In genomic region chrX:134238266-134238665, GRCm38 (mm10) we compare ENCODE assay signal across 27 mouse cellular contexts. TPM values are rescaled to one million over a fixed set of nuclear protein-coding genes. Genes with fewer than 3 reads are reported as not detected.
"Had no signal": no experiment of that assay in that cellular context is flagged by ENCODE, and none has a peak within 500 bp of the region (broad histone marks: within the 10 kb centered on the region; RNA-seq: fewer than 3 reads in every experiment).

No protein-coding gene starts in this region.

- H3K4me3 ChIP-seq: layer of hippocampus, adult 2 months; liver, embryonic 12.5 days; liver, embryonic 15.5 days; lung, embryonic 15.5 days had no signal

- DNase-seq: kidney, adult 18-20 months; kidney, adult 9 months; kidney, postnatal 25 days; layer of hippocampus, adult 9-11 months; lung, adult 18-20 months; lung, postnatal 10 days; lung, postnatal 36 days; midbrain, embryonic 14.5 days had no signal

- ATAC-seq: intestine, embryonic 16.5 days; liver, embryonic 12.5 days had no signal

- H3K27ac ChIP-seq: layer of hippocampus, adult 2 months; liver, embryonic 12.5 days; liver, embryonic 15.5 days; lung, embryonic 15.5 days; stomach, postnatal 0 days had no signal

RNA-seq across cellular contexts. Expression of gene Nox1, which starts 16.5 kb away (rescaled TPM):
- total RNA-seq: layer of hippocampus, postnatal 25 days; left cerebral cortex, adult 18-20 months; megakaryocyte-erythroid progenitor cell, adult 5-6 weeks had no signal
- polyA plus RNA-seq: liver, embryonic 15.5 days; midbrain, embryonic 11.5 days; neural tube, embryonic 11.5 days had no signal

RNA-seq across cellular contexts. Expression of gene Arl13a, which starts 51.0 kb away (rescaled TPM):
- total RNA-seq: layer of hippocampus, adult 2 months; layer of hippocampus, postnatal 25 days; left cerebral cortex, adult 18-20 months; left cerebral cortex, postnatal 25 days; megakaryocyte-erythroid progenitor cell, adult 5-6 weeks; midbrain, postnatal 0 days had no signal
- polyA plus RNA-seq: intestine, embryonic 16.5 days; large intestine, adult 2 months; limb, embryonic 11.5 days; limb, embryonic 14.5 days; liver, embryonic 12.5 days; liver, embryonic 15.5 days; midbrain, embryonic 11.5 days; midbrain, embryonic 14.5 days; midbrain, postnatal 0 days; neural tube, embryonic 11.5 days; neural tube, embryonic 14.5 days; stomach, embryonic 14.5 days; stomach, postnatal 0 days; urinary bladder, adult 2 months had no signal
